8 mouse cellular contexts compared by ENCODE assay signal in the genomic region with DNA sequence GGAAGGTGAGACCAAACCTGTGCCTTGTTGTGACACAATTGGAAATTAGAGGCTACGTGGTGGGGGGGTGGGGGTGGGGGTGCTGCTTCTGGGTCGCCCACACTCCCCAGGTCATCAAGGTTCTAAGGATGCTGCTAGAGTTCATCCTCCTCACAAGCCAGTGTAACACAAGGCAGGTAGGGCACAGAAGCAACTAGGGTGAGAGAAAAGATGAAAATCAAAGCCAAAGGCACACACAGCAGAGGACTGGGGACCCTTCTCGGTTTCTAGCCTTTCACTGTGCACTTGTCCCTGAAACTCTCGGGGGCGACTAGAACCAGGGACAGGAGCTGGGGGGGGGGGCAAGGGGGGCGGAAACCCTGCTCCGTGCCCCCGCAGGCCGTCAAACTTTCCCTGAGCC. TPM values are rescaled to one million over a fixed set of nuclear protein-coding genes. Genes with fewer than 3 reads are reported as not detected.
A peak's percentile ranks its signal among the peaks of the same experiment; 100 is the strongest.
DNase-seq lines count a peak whose midpoint lies in the region; ATAC-seq and TF ChIP-seq lines count a peak whose summit lies in the region.

No protein-coding gene starts in this region.

- TF ChIP-seq CTCF in left cerebral cortex, adult 2 months (IDR thresholded peaks at IDR 0.05) = no peak
- no peak for TF ChIP-seq CTCF in intestine, postnatal 0 days (IDR thresholded peaks at IDR 0.05; ENCODE audit: low read depth)

- H3K27ac ChIP-seq in left cerebral cortex, adult 2 months = peak overlapping the region; percentile 67
- H3K27ac ChIP-seq in forebrain, embryonic 11.5 days (ENCODE audit: low read depth, low read length) = no peak overlapping the region
- no peak overlapping the region for H3K27ac ChIP-seq in intestine, postnatal 0 days (ENCODE audit: low read depth, low read length)
- H3K27ac ChIP-seq in neural tube, embryonic 12.5 days = no peak overlapping the region

- no peaks in the 10 kb centered on the region for H3K36me3 ChIP-seq in forebrain, embryonic 11.5 days (ENCODE audit: control insufficient read depth, insufficient read depth, low read length)
- no peaks in the 10 kb centered on the region for H3K36me3 ChIP-seq in intestine, postnatal 0 days (ENCODE audit: control insufficient read depth, insufficient read depth)
- no peaks in the 10 kb centered on the region for H3K36me3 ChIP-seq in neural tube, embryonic 12.5 days

- peak overlapping the region; percentile 42 for H3K4me3 ChIP-seq in left cerebral cortex, adult 2 months
- H3K4me3 ChIP-seq in forebrain, embryonic 11.5 days (ENCODE audit: low read depth, low read length) = peak overlapping the region; percentile 24
- peak overlapping the region; percentile 26 for H3K4me3 ChIP-seq in intestine, postnatal 0 days (ENCODE audit: low read depth, low read length)
- H3K4me3 ChIP-seq in neural tube, embryonic 12.5 days = peak overlapping the region; percentile 31

- no peak for DNase-seq in left cerebral cortex, adult 2 months (ENCODE audit: extremely low spot score in 1 of 2, low spot score in 2 of 2)
- DNase-seq in left cerebral cortex, postnatal 36 days (ENCODE audit: low spot score in 2 of 2) = no peak
- DNase-seq in forebrain, embryonic 11.5 days (ENCODE audit: low spot score) = no peak
- DNase-seq in ovary, postnatal 14 days (ENCODE audit: low spot score) = no peak
- no peak for DNase-seq in spleen, postnatal 10 days (ENCODE audit: low spot score in 2 of 2)
- DNase-seq in ovary, postnatal 10 days (ENCODE audit: low spot score) = no peak

- peak overlapping the region; percentile 57 for H3K4me2 ChIP-seq in forebrain, embryonic 11.5 days (ENCODE audit: low read depth, low read length, severe bottlenecking)
- H3K4me2 ChIP-seq in intestine, postnatal 0 days (replicated peaks; ENCODE audit: low read depth) = peak overlapping the region; percentile 71
- peak overlapping the region; percentile 74 for H3K4me2 ChIP-seq in neural tube, embryonic 12.5 days (replicated peaks)

- ATAC-seq in forebrain, embryonic 11.5 days (replicated peaks; ENCODE audit: low FRiP score) = no peak
- no peak for ATAC-seq in intestine, postnatal 0 days
- no peak for ATAC-seq in neural tube, embryonic 12.5 days (ENCODE audit: low FRiP score, low read depth)

- intact Hi-C loops in left cerebral cortex, adult 2 months (cut with DNase I) = no loop called here
- intact Hi-C loops in left cerebral cortex, postnatal 36 days (cut with DNase I) = no loop called here

- WGBS in forebrain, embryonic 11.5 days = 16% methylated on average over 9 of the region's 9 CpGs
- 23% methylated on average over 9 of the region's 9 CpGs for WGBS in intestine, postnatal 0 days
- WGBS in neural tube, embryonic 12.5 days = 17% methylated on average over 9 of the region's 9 CpGs

- H3K4me1 ChIP-seq in forebrain, embryonic 11.5 days (replicated peaks; ENCODE audit: control insufficient read depth, insufficient read depth, low read length) = no peaks in the 10 kb centered on the region; the same call in 1 of the 2 replicates
- peaks cover 4% of the 10 kb centered on the region for H3K4me1 ChIP-seq in intestine, postnatal 0 days (replicated peaks; ENCODE audit: control insufficient read depth, insufficient read depth, low read length)
- peaks cover 8% of the 10 kb centered on the region; the same call in 1 of the 2 replicates for H3K4me1 ChIP-seq in neural tube, embryonic 12.5 days

- no peaks in the 10 kb centered on the region for H3K9me3 ChIP-seq in forebrain, embryonic 11.5 days (ENCODE audit: control insufficient read depth, low read length)
- H3K9me3 ChIP-seq in intestine, postnatal 0 days (ENCODE audit: control insufficient read depth) = no peaks in the 10 kb centered on the region
- no peaks in the 10 kb centered on the region for H3K9me3 ChIP-seq in neural tube, embryonic 12.5 days

- H3K9ac ChIP-seq in forebrain, embryonic 11.5 days (ENCODE audit: low read length) = 0 out of 2 replicates have a peak overlapping the region, but pooled peaks have one; percentile 14
- H3K9ac ChIP-seq in intestine, postnatal 0 days (ENCODE audit: low read depth, low read length) = 0 out of 2 replicates have a peak overlapping the region, but pooled peaks have one; percentile 37
- 0 out of 2 replicates have a peak overlapping the region, but pooled peaks have one; percentile 42 for H3K9ac ChIP-seq in neural tube, embryonic 12.5 days

- peaks cover 4% of the 10 kb centered on the region; the same call in 1 of the 2 replicates for H3K27me3 ChIP-seq in forebrain, embryonic 11.5 days (ENCODE audit: control insufficient read depth, insufficient read depth, low read length)
- peaks cover 14% of the 10 kb centered on the region; the same call in 1 of the 2 replicates for H3K27me3 ChIP-seq in intestine, postnatal 0 days (replicated peaks; ENCODE audit: control insufficient read depth, insufficient read depth, low read length)
- H3K27me3 ChIP-seq in neural tube, embryonic 12.5 days (replicated peaks) = peaks cover 9% of the 10 kb centered on the region; the same call in 1 of the 2 replicates

RNA-seq across cellular contexts. Expression of a gene that starts 4.6 kb away (rescaled TPM):
- total RNA-seq in left cerebral cortex, adult 2 months (2021) = 10 to 100 TPM; 16.1 to 23.5 TPM
- 10 to 100 TPM; 14.5 to 14.8 TPM for total RNA-seq in left cerebral cortex, postnatal 36 days (2021)
- polyA plus RNA-seq in forebrain, embryonic 11.5 days (2014; fragmentation: Nextera tagmentation; extraction: Ambion mirVana) = 2.5 and 3.3 TPM in 2 replicates
- polyA plus RNA-seq in intestine, postnatal 0 days (2015; fragmentation: Nextera tagmentation; extraction: Ambion mirVana) = 3.6 and 3.7 TPM in 2 replicates
- polyA plus RNA-seq in neural tube, embryonic 12.5 days (2016; fragmentation: Nextera tagmentation; extraction: Ambion mirVana) = 4.1 and 5.2 TPM in 2 replicates

RNA-seq across cellular contexts. Expression of a gene that starts 28.5 kb away (rescaled TPM):
- under 1 TPM; 0.40 to 0.50 TPM for total RNA-seq in left cerebral cortex, adult 2 months (2021)
- under 1 TPM; 0.32 to 0.91 TPM for total RNA-seq in left cerebral cortex, postnatal 36 days (2021)
- polyA plus RNA-seq in forebrain, embryonic 11.5 days (2014; fragmentation: Nextera tagmentation; extraction: Ambion mirVana) = 0.16 and 0.47 TPM in 2 replicates
- 15.6 and 15.8 TPM in 2 replicates for polyA plus RNA-seq in intestine, postnatal 0 days (2015; fragmentation: Nextera tagmentation; extraction: Ambion mirVana)
- 0.51 and 1.2 TPM in 2 replicates for polyA plus RNA-seq in neural tube, embryonic 12.5 days (2016; fragmentation: Nextera tagmentation; extraction: Ambion mirVana)

RNA-seq across cellular contexts. Expression of a gene that starts 58.4 kb away (rescaled TPM):
- 10 to 100 TPM; 48.6 to 50.7 TPM for total RNA-seq in left cerebral cortex, adult 2 months (2021)
- 10 to 100 TPM; 38.4 to 51.8 TPM for total RNA-seq in left cerebral cortex, postnatal 36 days (2021)
- polyA plus RNA-seq in forebrain, embryonic 11.5 days (2014; fragmentation: Nextera tagmentation; extraction: Ambion mirVana) = 72.8 and 79.8 TPM in 2 replicates
- polyA plus RNA-seq in intestine, postnatal 0 days (2015; fragmentation: Nextera tagmentation; extraction: Ambion mirVana) = 21.8 and 22.8 TPM in 2 replicates
- 53.1 and 54.8 TPM in 2 replicates for polyA plus RNA-seq in neural tube, embryonic 12.5 days (2016; fragmentation: Nextera tagmentation; extraction: Ambion mirVana)
